Mouse (Mus musculus) left cerebral cortex, postnatal 4 days (tissue): ENCODE data around the gene Srrm1. TPM values are rescaled to one million over a fixed set of nuclear protein-coding genes. Genes with fewer than 3 reads are reported as not detected.

ENCODE experiments used
- DNase-seq: peaks from one replicate; pipeline ENCODE4 v3.0.0-alpha.2; 2022
- intact Hi-C: fragments of 180-260 bp; cut with DNase I; formaldehyde crosslinking; loops from one replicate; pipeline ENCODE4 v1.15.1; 2025
- total RNA-seq, 2 experiments: library from RNA; stranded (reverse); gene quantifications; 2 replicates each; pipeline ENCODE4 v1.2.3; 2021

Gene Srrm1
- total RNA-seq: 100 to 1,000 TPM; 162 to 169 TPM

GRCm38 (mm10) chr4:135353066-135353793 is at the start of gene Srrm1:
TSS of gene Srrm1 (minus strand) at chr4:135353321.
- intact Hi-C loops: no loop called here
- DNase-seq: peak; percentile 99

GRCm38 (mm10) chr4:135401881-135402280 is 48.8 kb upstream of the Srrm1 start:
- DNase-seq: no peak
- intact Hi-C loops: no loop called here

GRCm38 (mm10) chr4:135397991-135398390 is 44.9 kb upstream of the Srrm1 start, which contains the start of gene Ncmap:
TSS of gene Ncmap (minus strand) at chr4:135398227.
- DNase-seq: no peak
- intact Hi-C loops: no loop called here

GRCm38 (mm10) chr4:135397551-135397950 is 44.4 kb upstream of the Srrm1 start:
- intact Hi-C loops: no loop called here
- no peak for DNase-seq

GRCm38 (mm10) chr4:135396303-135396702 is 43.2 kb upstream of the Srrm1 start:
- intact Hi-C loops: no loop called here
- DNase-seq: no peak

- intact Hi-C loops: no loop called here
- no peak for DNase-seq
These were observed 42.3 kb upstream of the Srrm1 start for GRCm38 (mm10) chr4:135395375-135395774.

GRCm38 (mm10) chr4:135394666-135395065 is 41.5 kb upstream of the Srrm1 start:
- DNase-seq: no peak
- intact Hi-C loops: no loop called here

- DNase-seq: no peak
- intact Hi-C loops: no loop called here
These were observed 40.3 kb upstream of the Srrm1 start for GRCm38 (mm10) chr4:135393381-135393780.

GRCm38 (mm10) chr4:135392801-135393200 is 39.7 kb upstream of the Srrm1 start:
- DNase-seq: no peak
- intact Hi-C loops: no loop called here

GRCm38 (mm10) chr4:135391014-135391413 is 37.9 kb upstream of the Srrm1 start:
- DNase-seq: no peak
- intact Hi-C loops: no loop called here

- DNase-seq: peak; percentile 24
- intact Hi-C loops: loop anchor here (10.0 kb wide), 1 partner anchor 279 kb away; no protein-coding TSS in a partner anchor
These were observed 32.5 kb upstream of the Srrm1 start for GRCm38 (mm10) chr4:135385614-135386013.

- peak; percentile 74 for DNase-seq
- intact Hi-C loops: loop anchor here (10.0 kb wide), 1 partner anchor 282 kb away; no protein-coding TSS in a partner anchor
These were observed 29.2 kb upstream of the Srrm1 start for GRCm38 (mm10) chr4:135382316-135382715.

- DNase-seq: no peak
- intact Hi-C loops: loop anchor here (10.0 kb wide), 1 partner anchor 283 kb away; no protein-coding TSS in a partner anchor
These were observed 28.2 kb upstream of the Srrm1 start for GRCm38 (mm10) chr4:135381355-135381754.

GRCm38 (mm10) chr4:135377241-135377640 is 24.1 kb upstream of the Srrm1 start:
- intact Hi-C loops: no loop called here
- no peak for DNase-seq

GRCm38 (mm10) chr4:135375444-135375843 is 22.3 kb upstream of the Srrm1 start:
- intact Hi-C loops: no loop called here
- DNase-seq: no peak

- DNase-seq: no peak
- intact Hi-C loops: no loop called here
These were observed 20.2 kb upstream of the Srrm1 start for GRCm38 (mm10) chr4:135373299-135373698.

- intact Hi-C loops: no loop called here
- DNase-seq: no peak
These were observed 17.3 kb upstream of the Srrm1 start for GRCm38 (mm10) chr4:135370372-135370771.

- DNase-seq: no peak
- intact Hi-C loops: no loop called here
These were observed 9.7 kb upstream of the Srrm1 start for GRCm38 (mm10) chr4:135362828-135363227.

- no peak for DNase-seq
- intact Hi-C loops: no loop called here
These were observed 8.6 kb upstream of the Srrm1 start for GRCm38 (mm10) chr4:135361722-135362121.

GRCm38 (mm10) chr4:135358736-135359135 is 5.6 kb upstream of the Srrm1 start:
- intact Hi-C loops: no loop called here
- DNase-seq: peak; percentile 24

- DNase-seq: no peak
- intact Hi-C loops: no loop called here
These were observed 4.2 kb upstream of the Srrm1 start for GRCm38 (mm10) chr4:135357221-135357920.
